Mouse (Mus musculus) E14TG2a.4 (cell line): ENCODE measurements around the gene Trpd52l3.

ENCODE experiments used
- CTCF ChIP-seq: conservative IDR thresholded peaks from 2 replicates; pipeline ENCODE4 v1.5.1; 2014; ENCODE audit warnings: low read length
- NANOG ChIP-seq: IDR thresholded peaks from 2 replicates; pipeline ENCODE4 v1.6.1; 2014; ENCODE audit warnings: borderline replicate concordance, low read length, mixed read lengths

GRCm38 (mm10) chr19:29955454-29955853 is 48.1 kb upstream of the Trpd52l3 start:
- TF ChIP-seq CTCF (no peak), NANOG (no peak)
